Mouse (Mus musculus) liver, embryonic 14.5 days (tissue): ENCODE data around the gene Themis2.

Experiments
- CTCF ChIP-seq: IDR thresholded peaks from 2 replicates; pipeline ENCODE4 v1.5.1; 2016; ENCODE audit warnings: antibody characterized with exemption, low read depth, control low read depth
- EP300 ChIP-seq: IDR thresholded peaks from 2 replicates; pipeline ENCODE4 v1.6.1; 2016; ENCODE audit warnings: antibody characterized with exemption, low read depth

GRCm38 (mm10) chr4:132752992-132753391, 43.2 kb downstream of the Themis2 start:
- TF ChIP-seq CTCF (no peak), EP300 (no peak)
